Mouse (Mus musculus): ENCODE results near the gene Tbc1d17. TPM values are rescaled to one million over a fixed set of nuclear protein-coding genes. Genes with fewer than 3 reads are reported as not detected.

Gene Tbc1d17
- polyA plus RNA-seq, 1 experiment from 2014 or later, result 28.2 TPM

DNA sequence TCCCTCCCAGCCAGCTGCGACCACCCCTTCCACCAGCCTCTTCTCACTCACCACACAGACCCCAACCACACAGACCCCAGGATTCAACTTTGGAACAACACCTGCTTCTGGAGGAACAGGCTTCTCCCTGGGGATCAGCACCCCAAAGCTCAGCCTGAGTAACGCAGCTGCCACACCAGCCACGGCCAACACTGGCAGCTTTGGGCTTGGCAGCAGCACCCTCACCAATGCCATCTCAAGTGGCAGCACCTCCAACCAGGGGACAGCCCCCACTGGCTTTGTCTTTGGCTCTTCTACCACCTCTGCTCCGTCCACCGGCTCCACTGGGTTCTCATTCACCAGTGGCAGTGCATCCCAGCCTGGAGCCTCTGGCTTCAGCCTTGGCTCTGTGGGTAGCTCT lies 20.2 kb downstream of the Tbc1d17 start:
- WGBS (ENCODE audit: insufficient replicate concordance), result 88% methylated on average over 5 of the region's 5 CpGs
- Histone ChIP-seq H3K4me2 (ENCODE audit: low read depth, low read length) (no peak overlapping the region), H3K27ac (ENCODE audit: low read depth) (no peak overlapping the region), H3K27me3 (ENCODE audit: insufficient read depth, low read length) (no peaks in the 10 kb centered on the region), H3K9ac (replicated peaks) (no peak overlapping the region), H3K36me3 (replicated peaks; ENCODE audit: insufficient read depth, low read length) (peaks cover 38% of the 10 kb centered on the region), H3K9me3 (ENCODE audit: low read length) (no peaks in the 10 kb centered on the region), H3K4me3 (ENCODE audit: low read depth, low read length) (no peak overlapping the region), H3K4me1 (ENCODE audit: insufficient read depth) (no peaks in the 10 kb centered on the region)
- ATAC-seq, result no peak
- no peak for DNase-seq
- no peak for TF ChIP-seq CTCF (IDR thresholded peaks at IDR 0.05; ENCODE audit: low read depth)
- TF ChIP-seq EP300 (IDR thresholded peaks at IDR 0.05; ENCODE audit: low read depth), result no peak

DNA sequence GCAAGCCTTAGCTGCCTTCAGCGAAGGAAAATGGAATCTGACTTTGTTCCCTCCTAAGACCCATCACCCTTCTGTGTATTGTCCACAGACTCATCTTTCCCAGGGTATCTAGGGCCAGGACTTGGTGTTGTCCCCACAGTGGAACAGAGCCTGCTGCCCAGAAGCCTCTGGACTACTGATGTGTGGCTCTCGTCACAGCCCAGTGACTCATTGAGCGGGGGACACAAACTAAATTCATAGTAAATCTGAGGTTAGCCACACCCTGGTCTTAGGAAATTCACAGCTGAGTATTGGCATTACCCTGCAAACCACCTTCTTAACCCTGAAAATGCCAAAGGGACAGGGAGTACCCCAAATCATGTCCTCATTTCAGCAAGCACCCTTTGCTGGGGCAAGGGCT lies 22.1 kb downstream of the Tbc1d17 start:
- H3K4me2 ChIP-seq (ENCODE audit: low read depth, low read length), result no peak overlapping the region
- H3K9ac ChIP-seq (replicated peaks), result no peak overlapping the region
- 72% methylated on average over 3 of the region's 3 CpGs for WGBS (ENCODE audit: insufficient replicate concordance)
- no peak for DNase-seq
- no peaks in the 10 kb centered on the region for H3K9me3 ChIP-seq (ENCODE audit: low read length)
- H3K27ac ChIP-seq (ENCODE audit: low read depth), result no peak overlapping the region
- TF ChIP-seq EP300 (IDR thresholded peaks at IDR 0.05; ENCODE audit: low read depth) (no peak), CTCF (IDR thresholded peaks at IDR 0.05; ENCODE audit: low read depth) (no peak)
- peaks cover under 1% of the 10 kb centered on the region; the same call in 1 of the 2 replicates for H3K4me1 ChIP-seq (ENCODE audit: insufficient read depth)
- ATAC-seq, result no peak
- H3K4me3 ChIP-seq (ENCODE audit: low read depth, low read length), result no peak overlapping the region
- peaks cover 38% of the 10 kb centered on the region for H3K36me3 ChIP-seq (replicated peaks; ENCODE audit: insufficient read depth, low read length)
- no peaks in the 10 kb centered on the region for H3K27me3 ChIP-seq (ENCODE audit: insufficient read depth, low read length)

DNA sequence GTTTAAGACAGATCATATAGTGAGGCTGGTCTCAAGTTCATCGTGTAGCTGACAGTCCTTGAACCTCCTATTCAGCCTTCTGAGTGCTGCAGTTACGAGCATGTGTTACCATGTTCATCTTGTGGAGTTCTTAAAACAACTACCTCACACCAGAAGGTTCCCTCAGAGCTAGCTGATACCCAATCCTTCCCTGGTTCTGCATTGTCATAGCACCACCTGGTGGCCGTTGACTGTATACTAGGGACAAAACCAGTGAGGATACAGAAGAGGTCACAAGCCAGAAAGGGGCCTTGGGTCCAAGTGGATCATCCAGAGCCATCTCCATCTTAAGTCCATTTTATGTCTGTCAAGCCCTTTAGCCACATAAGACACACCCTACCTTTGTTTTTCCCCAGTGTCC lies 24.0 kb downstream of the Tbc1d17 start:
- no peak overlapping the region for H3K9ac ChIP-seq (replicated peaks)
- no peak overlapping the region for H3K4me3 ChIP-seq (ENCODE audit: low read depth, low read length)
- DNase-seq (peak; percentile 86), ATAC-seq (no peak)
- H3K27me3 ChIP-seq (ENCODE audit: insufficient read depth, low read length), result no peaks in the 10 kb centered on the region
- peaks cover 19% of the 10 kb centered on the region; the same call in 1 of the 2 replicates for H3K4me1 ChIP-seq (ENCODE audit: insufficient read depth)
- H3K36me3 ChIP-seq (replicated peaks; ENCODE audit: insufficient read depth, low read length), result peaks cover 22% of the 10 kb centered on the region
- H3K9me3 ChIP-seq (ENCODE audit: low read length), result no peaks in the 10 kb centered on the region
- WGBS (ENCODE audit: insufficient replicate concordance), result 8% methylated on average over 3 of the region's 3 CpGs
- no peak overlapping the region for H3K27ac ChIP-seq (ENCODE audit: low read depth)
- peak; percentile 98 for TF ChIP-seq CTCF (IDR thresholded peaks at IDR 0.05; ENCODE audit: low read depth)
- no peak for TF ChIP-seq EP300 (IDR thresholded peaks at IDR 0.05; ENCODE audit: low read depth)
- H3K4me2 ChIP-seq (ENCODE audit: low read depth, low read length), result no peak overlapping the region

DNA sequence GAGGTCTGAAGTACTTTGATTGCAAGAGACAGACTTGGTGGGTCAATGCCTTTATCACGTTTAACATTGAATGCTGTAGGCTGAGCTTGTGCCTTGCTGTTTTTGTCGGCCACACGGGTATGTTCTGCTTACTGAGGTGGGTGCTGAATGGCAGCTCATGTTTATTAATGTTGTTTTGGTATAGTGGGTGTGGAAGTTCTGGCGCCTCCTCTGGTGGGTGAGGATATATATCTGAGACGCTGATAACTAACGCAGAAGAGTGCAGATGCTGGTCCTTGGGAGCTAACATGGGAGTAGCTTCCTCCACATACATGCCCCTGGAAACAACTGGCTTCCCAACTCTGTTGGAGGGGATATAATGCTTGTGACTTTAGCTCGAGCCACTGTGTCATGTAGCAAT lies 25.5 kb downstream of the Tbc1d17 start:
- TF ChIP-seq CTCF (IDR thresholded peaks at IDR 0.05; ENCODE audit: low read depth), result peak; percentile 50
- no peak for TF ChIP-seq EP300 (IDR thresholded peaks at IDR 0.05; ENCODE audit: low read depth)
- Histone ChIP-seq H3K4me3 (ENCODE audit: low read depth, low read length) (no peak overlapping the region), H3K36me3 (replicated peaks; ENCODE audit: insufficient read depth, low read length) (peaks cover 8% of the 10 kb centered on the region), H3K4me1 (ENCODE audit: insufficient read depth) (peaks cover 33% of the 10 kb centered on the region), H3K27ac (ENCODE audit: low read depth) (no peak overlapping the region), H3K9me3 (ENCODE audit: low read length) (no peaks in the 10 kb centered on the region), H3K9ac (replicated peaks) (no peak overlapping the region), H3K27me3 (ENCODE audit: insufficient read depth, low read length) (no peaks in the 10 kb centered on the region), H3K4me2 (ENCODE audit: low read depth, low read length) (no peak overlapping the region)
- WGBS (ENCODE audit: insufficient replicate concordance), result 33% methylated on average over 7 of the region's 7 CpGs
- ATAC-seq (no peak), DNase-seq (peak; percentile 29)

DNA sequence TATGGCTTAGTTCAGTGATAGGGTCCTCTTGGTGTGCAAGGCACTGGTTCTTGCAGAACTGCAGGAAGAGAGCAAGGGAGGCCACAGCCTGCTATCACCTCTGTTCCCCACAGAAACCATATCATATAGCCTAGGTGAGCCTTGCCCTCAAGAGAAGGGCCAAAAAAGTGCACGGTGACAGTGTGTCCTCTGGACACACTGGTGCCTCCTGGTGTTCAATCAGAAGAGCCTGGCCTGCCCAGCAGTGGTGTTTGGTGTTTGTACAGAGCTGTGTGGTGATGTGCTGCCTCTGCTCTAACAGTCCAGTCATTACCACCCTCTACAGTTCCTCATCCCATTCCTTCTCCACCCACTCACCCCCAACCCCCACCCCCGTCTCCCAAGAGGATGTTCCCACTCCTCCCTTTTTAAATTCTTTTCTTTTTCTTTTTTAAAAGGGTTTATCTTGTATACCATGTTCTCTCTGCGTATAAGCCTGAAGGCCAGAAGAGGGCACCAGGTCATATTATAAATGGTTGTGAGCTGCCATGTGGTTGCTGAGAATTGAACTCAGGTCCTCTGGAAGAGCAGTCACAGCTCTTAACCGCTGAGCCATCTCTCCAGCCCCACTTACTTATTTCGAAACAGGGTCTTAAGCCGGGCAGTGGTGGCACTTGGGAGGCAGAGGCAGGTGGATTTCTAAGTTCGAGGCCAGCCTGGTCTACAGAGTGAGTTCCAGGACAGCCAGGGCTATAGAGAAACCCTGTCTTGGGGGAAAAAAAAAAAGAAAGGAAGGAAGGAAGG lies 27.0 kb downstream of the Tbc1d17 start:
- no peak overlapping the region for H3K4me3 ChIP-seq (ENCODE audit: low read depth, low read length)
- peak; percentile 41 for DNase-seq
- no peaks in the 10 kb centered on the region for H3K27me3 ChIP-seq (ENCODE audit: insufficient read depth, low read length)
- no peak overlapping the region for H3K4me2 ChIP-seq (ENCODE audit: low read depth, low read length)
- H3K9ac ChIP-seq (replicated peaks), result no peak overlapping the region
- peak; percentile 61 for TF ChIP-seq CTCF (IDR thresholded peaks at IDR 0.05; ENCODE audit: low read depth)
- no peak for TF ChIP-seq EP300 (IDR thresholded peaks at IDR 0.05; ENCODE audit: low read depth)
- ATAC-seq, result peak; percentile 32; the same call in 1 of the 2 replicates
- peak overlapping the region; percentile 98 for H3K27ac ChIP-seq (ENCODE audit: low read depth)
- peaks cover 46% of the 10 kb centered on the region for H3K4me1 ChIP-seq (ENCODE audit: insufficient read depth)
- no peaks in the 10 kb centered on the region for H3K9me3 ChIP-seq (ENCODE audit: low read length)
- WGBS (ENCODE audit: insufficient replicate concordance), result 75% methylated on average over 7 of the region's 7 CpGs
- 0 out of 2 replicates have a peak, but pooled peaks cover 3% of the 10 kb centered on the region for H3K36me3 ChIP-seq (replicated peaks; ENCODE audit: insufficient read depth, low read length)

DNA sequence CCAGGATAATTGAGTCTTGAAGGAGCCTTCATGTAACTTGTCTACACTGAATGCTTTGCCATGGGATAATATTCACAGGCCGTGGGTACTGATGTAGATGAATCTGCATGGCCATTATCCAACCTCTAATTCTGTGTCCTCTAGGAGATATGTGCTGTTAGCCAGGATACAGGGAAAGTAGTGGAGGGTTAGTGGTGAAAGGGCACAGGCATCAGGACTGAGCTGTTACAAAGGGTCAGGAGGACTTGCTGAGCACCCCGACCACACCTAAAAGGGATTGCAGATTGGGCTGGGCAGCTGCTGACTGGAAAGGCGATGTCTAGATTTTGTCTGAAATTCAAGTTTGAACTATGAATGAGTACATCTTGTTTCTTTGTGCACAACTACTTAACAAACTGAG lies 28.4 kb downstream of the Tbc1d17 start:
- DNase-seq, result peak; percentile 12
- Histone ChIP-seq H3K27me3 (ENCODE audit: insufficient read depth, low read length) (no peaks in the 10 kb centered on the region), H3K9me3 (ENCODE audit: low read length) (no peaks in the 10 kb centered on the region), H3K27ac (ENCODE audit: low read depth) (peak overlapping the region; percentile 98), H3K4me1 (ENCODE audit: insufficient read depth) (peaks cover 46% of the 10 kb centered on the region), H3K36me3 (replicated peaks; ENCODE audit: insufficient read depth, low read length) (no peaks in the 10 kb centered on the region), H3K9ac (replicated peaks) (peak overlapping the region; percentile 39; the same call in 1 of the 2 replicates), H3K4me3 (ENCODE audit: low read depth, low read length) (no peak overlapping the region), H3K4me2 (ENCODE audit: low read depth, low read length) (peak overlapping the region; percentile 86; the same call in 1 of the 2 replicates)
- WGBS (ENCODE audit: insufficient replicate concordance), result 74% methylated on average over 3 of the region's 3 CpGs
- no peak for TF ChIP-seq EP300 (IDR thresholded peaks at IDR 0.05; ENCODE audit: low read depth)
- TF ChIP-seq CTCF (IDR thresholded peaks at IDR 0.05; ENCODE audit: low read depth), result no peak
- ATAC-seq, result no peak
